Mouse (Mus musculus) mouse trophoblast stem cell (cell line): Measurements from ENCODE around the gene Slc15a2.

Source experiments
- in situ Hi-C, 2 experiments: fragments of 300-500 bp; cut with MseI, MboI; formaldehyde crosslinking; loops; 2 replicates in 1 of 2; 3 replicates in 1 of 2; pipeline ENCODE4 v1.15.1; 2025

Slc15a2 gene

GRCm38 (mm10) chr16:36770191-36770771 lies 14.5 kb downstream of the Slc15a2 start:
- in situ Hi-C loops = no loop called here

- in situ Hi-C loops = no loop called here
Observed at GRCm38 (mm10) chr16:36751979-36752378, 32.8 kb downstream of the Slc15a2 start.

- in situ Hi-C loops = no loop called here
Observed at GRCm38 (mm10) chr16:36747767-36748166, 37.0 kb downstream of the Slc15a2 start.

GRCm38 (mm10) chr16:36747068-36747467 lies 37.7 kb downstream of the Slc15a2 start:
- in situ Hi-C loops = no loop called here

GRCm38 (mm10) chr16:36743580-36743979 lies 41.2 kb downstream of the Slc15a2 start:
- in situ Hi-C loops = loop anchor here in 1 of 2 experiments (5.0 kb wide), 1 partner anchor 69 kb away; no protein-coding TSS in a partner anchor

GRCm38 (mm10) chr16:36739404-36739930 lies 45.3 kb downstream of the Slc15a2 start:
- in situ Hi-C loops = loop anchor here in 1 of 2 experiments (10.0 kb wide), 1 partner anchor 75 kb away; no protein-coding TSS in a partner anchor

- in situ Hi-C loops = loop anchor here in 1 of 2 experiments (10.0 kb wide), 1 partner anchor 79 kb away; no protein-coding TSS in a partner anchor
Observed at GRCm38 (mm10) chr16:36735421-36735820, 49.3 kb downstream of the Slc15a2 start.

GRCm38 (mm10) chr16:36733827-36734226 lies 50.9 kb downstream of the Slc15a2 start:
- in situ Hi-C loops = loop anchor here in 1 of 2 experiments (10.0 kb wide), 1 partner anchor 81 kb away; no protein-coding TSS in a partner anchor

GRCm38 (mm10) chr16:36732572-36732971 lies 52.2 kb downstream of the Slc15a2 start:
- in situ Hi-C loops = loop anchor here in 1 of 2 experiments (10.0 kb wide), 1 partner anchor 82 kb away; no protein-coding TSS in a partner anchor

- in situ Hi-C loops = no loop called here
Observed at GRCm38 (mm10) chr16:36728959-36729358, 55.8 kb downstream of the Slc15a2 start.

GRCm38 (mm10) chr16:36723880-36724443 lies 60.8 kb downstream of the Slc15a2 start:
- in situ Hi-C loops = no loop called here

GRCm38 (mm10) chr16:36722739-36723138 lies 62.0 kb downstream of the Slc15a2 start:
- in situ Hi-C loops = no loop called here

- in situ Hi-C loops = no loop called here
Observed at GRCm38 (mm10) chr16:36720194-36721055, 64.3 kb downstream of the Slc15a2 start.

- in situ Hi-C loops = loop anchor here (10.0 kb wide), 1 partner anchor 244 kb away; no protein-coding TSS in a partner anchor
Observed at GRCm38 (mm10) chr16:36718637-36719036, 66.1 kb downstream of the Slc15a2 start.

- in situ Hi-C loops = loop anchor here (10.0 kb wide), 1 partner anchor 243 kb away; no protein-coding TSS in a partner anchor
Observed at GRCm38 (mm10) chr16:36717481-36717880, 67.3 kb downstream of the Slc15a2 start.

GRCm38 (mm10) chr16:36711760-36712159 lies 73.0 kb downstream of the Slc15a2 start:
- in situ Hi-C loops = loop anchor here (10.0 kb wide), 1 partner anchor 237 kb away; no protein-coding TSS in a partner anchor

- in situ Hi-C loops = loop anchor here (10.0 kb wide), 1 partner anchor 236 kb away; no protein-coding TSS in a partner anchor
Observed at GRCm38 (mm10) chr16:36710794-36711193, 74.0 kb downstream of the Slc15a2 start.

GRCm38 (mm10) chr16:36709405-36709804 lies 75.4 kb downstream of the Slc15a2 start:
- in situ Hi-C loops = no loop called here

- in situ Hi-C loops = no loop called here
Observed at GRCm38 (mm10) chr16:36708751-36709150, 76.0 kb downstream of the Slc15a2 start.

- in situ Hi-C loops = no loop called here
Observed at GRCm38 (mm10) chr16:36707702-36708423, 76.9 kb downstream of the Slc15a2 start.

- in situ Hi-C loops = no loop called here
Observed at GRCm38 (mm10) chr16:36700484-36700883, 84.3 kb downstream of the Slc15a2 start.
